Comparison of ENCODE assay signal across 10 mouse cellular contexts in genomic region chr4:119667454-119667853, GRCm38 (mm10). TPM values are rescaled to one million over a fixed set of nuclear protein-coding genes. Genes with fewer than 3 reads are reported as not detected.
DNase-seq lines count a peak whose midpoint lies in the region; ATAC-seq and TF ChIP-seq lines count a peak whose summit lies in the region.
"Had no signal": no experiment of that assay in that cellular context is flagged by ENCODE, and none has a peak within 500 bp of the region (broad histone marks: within the 10 kb centered on the region; RNA-seq: fewer than 3 reads in every experiment).

No protein-coding gene starts in this region.

- TF ChIP-seq CTCF in cortical plate, adult 2 months (IDR thresholded peaks at IDR 0.05; ENCODE audit: extremely low read depth, insufficient read depth, low read length): peak; percentile 90

- peak; percentile 66 for DNase-seq in gastrocnemius, adult 18-20 months (ENCODE audit: low spot score)
- DNase-seq in gastrocnemius, postnatal 10 days: no peak
- DNase-seq in urinary bladder, postnatal 25 days (ENCODE audit: low spot score): peak; percentile 40
- no peak for DNase-seq in urinary bladder, postnatal 4 days (ENCODE audit: low spot score in 2 of 2)
- DNase-seq in hindlimb bud, embryonic 11.5 days (ENCODE audit: extremely low spot score, low read depth, low spot score): peak; percentile 28
- DNase-seq in thymus, postnatal 36 days: peak; percentile 30 to 32

- ATAC-seq in megakaryocyte, adult 5-6 weeks (ENCODE audit: poor library complexity, severe bottlenecking): peak; percentile 61

- no peaks in the 10 kb centered on the region for H3K4me1 ChIP-seq in cortical plate, adult 2 months (ENCODE audit: control insufficient read depth, insufficient read depth, low read length)
- H3K4me1 ChIP-seq: limb, embryonic 12.5 days; stomach, embryonic 15.5 days had no signal

- no peak for TF ChIP-seq POLR2A in cortical plate, adult 2 months (IDR thresholded peaks at IDR 0.05; ENCODE audit: extremely low read depth, insufficient read depth, low read length)

- no peak overlapping the region for H3K4me3 ChIP-seq in cortical plate, adult 2 months (ENCODE audit: insufficient read depth, low read length)
- H3K4me3 ChIP-seq: limb, embryonic 12.5 days; stomach, embryonic 15.5 days had no signal

- no peak overlapping the region for H3K27ac ChIP-seq in cortical plate, adult 2 months (ENCODE audit: insufficient read depth, low read length)
- H3K27ac ChIP-seq: limb, embryonic 12.5 days; stomach, embryonic 15.5 days had no signal

RNA-seq across cellular contexts. Expression of gene Guca2b, which starts 8.7 kb away (rescaled TPM):
- not detected for total RNA-seq in gastrocnemius, adult 18-20 months (2021)
- not detected for total RNA-seq in gastrocnemius, postnatal 10 days (2021)
- polyA plus RNA-seq in cortical plate, adult 2 months (2012; rRNA removed): not detected in 2 replicates
- total RNA-seq in megakaryocyte, adult 5-6 weeks (2015): not detected in 2 replicates
- total RNA-seq in megakaryocyte, adult 5-6 weeks (2017): not detected in 2 replicates
- polyA plus RNA-seq: limb, embryonic 12.5 days had no signal

RNA-seq across cellular contexts. Expression of gene Guca2a, which starts 29.9 kb away (rescaled TPM):
- total RNA-seq in gastrocnemius, adult 18-20 months (2021): not detected
- total RNA-seq in gastrocnemius, postnatal 10 days (2021): not detected
- not detected in 2 replicates for polyA plus RNA-seq in cortical plate, adult 2 months (2012; rRNA removed)
- not detected in 2 replicates for total RNA-seq in megakaryocyte, adult 5-6 weeks (2015)
- not detected in 2 replicates for total RNA-seq in megakaryocyte, adult 5-6 weeks (2017)
- polyA plus RNA-seq: limb, embryonic 12.5 days had no signal

Comparison
In these comparisons a context has a peak if more than half of its experiments do, and no peak if none do; other contexts are left out.
1. DNase-seq: peak in gastrocnemius, adult 18-20 months (single experiment), urinary bladder, postnatal 25 days (single experiment), hindlimb bud, embryonic 11.5 days (single experiment) and thymus, postnatal 36 days (2 of 2); none in gastrocnemius, postnatal 10 days (single experiment) and urinary bladder, postnatal 4 days (0 of 2).